Mouse (Mus musculus) neural tube, embryonic 10.5 days (tissue): Measurements from ENCODE around the gene Esrrg.

Experiments
- DNase-seq: peaks from one replicate; pipeline ENCODE4 v3.0.0-alpha.2; 2017; ENCODE audit warnings: low spot score; ENCODE audit errors: extremely low spot score

Gene Esrrg

DNA sequence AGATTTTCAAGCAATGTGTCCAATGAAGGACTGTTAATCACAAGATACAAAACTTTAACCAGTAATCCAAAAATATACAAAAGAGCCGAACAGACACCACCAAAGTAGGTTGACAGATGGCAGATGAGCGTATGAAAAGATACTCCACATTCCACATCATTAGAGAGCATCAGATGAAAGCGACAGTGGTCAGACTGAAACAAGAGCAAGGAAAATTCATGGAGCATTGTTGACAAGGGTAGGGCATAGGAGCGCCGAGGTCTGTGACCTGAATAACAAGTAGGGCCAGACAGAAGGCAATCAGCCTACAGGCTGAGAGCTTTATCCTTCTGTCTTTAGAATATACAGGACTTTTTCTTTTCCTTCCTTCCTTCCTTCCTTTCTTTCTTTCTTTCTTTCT lies 157.0 kb downstream of the Esrrg start:
- DNase-seq, result no peak

DNA sequence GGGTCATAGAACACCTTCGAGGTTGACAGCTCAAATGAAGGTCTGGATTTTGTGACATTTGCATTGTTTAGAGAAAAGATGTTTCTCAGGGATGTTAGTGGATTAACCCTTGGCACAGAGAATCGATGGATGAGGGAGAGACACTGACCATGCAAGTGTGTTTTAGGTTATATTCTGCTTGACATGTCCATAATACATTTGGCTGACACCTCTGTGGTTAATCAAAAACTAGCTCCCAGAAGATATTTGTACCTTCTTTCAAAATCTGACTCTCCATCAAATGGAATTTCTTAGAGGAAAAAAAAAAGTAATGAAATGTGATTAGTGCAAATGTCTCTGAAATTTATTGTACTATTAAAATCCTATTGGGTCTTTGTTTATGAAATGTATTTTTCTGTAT lies 158.8 kb downstream of the Esrrg start:
- no peak for DNase-seq

DNA sequence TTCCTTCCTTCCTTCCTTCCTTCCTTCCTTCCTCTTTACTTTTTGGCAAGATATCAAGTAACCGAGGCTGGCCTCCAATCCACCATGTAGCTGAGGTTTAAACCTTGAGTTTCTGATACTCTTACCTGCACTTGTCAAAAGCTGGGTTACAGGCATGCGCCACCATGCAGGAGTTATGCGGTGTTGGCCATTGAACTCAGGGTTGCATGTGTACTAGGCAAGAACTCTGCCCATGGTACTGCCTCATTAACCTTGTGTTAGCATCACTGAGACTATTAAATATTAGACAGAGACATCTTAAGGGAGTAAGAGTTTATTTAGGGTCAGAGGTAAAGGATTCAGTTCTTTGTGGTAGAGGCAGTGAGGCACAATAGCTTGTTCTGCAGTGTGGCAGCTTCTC lies 161.6 kb downstream of the Esrrg start:
- DNase-seq, result no peak

DNA sequence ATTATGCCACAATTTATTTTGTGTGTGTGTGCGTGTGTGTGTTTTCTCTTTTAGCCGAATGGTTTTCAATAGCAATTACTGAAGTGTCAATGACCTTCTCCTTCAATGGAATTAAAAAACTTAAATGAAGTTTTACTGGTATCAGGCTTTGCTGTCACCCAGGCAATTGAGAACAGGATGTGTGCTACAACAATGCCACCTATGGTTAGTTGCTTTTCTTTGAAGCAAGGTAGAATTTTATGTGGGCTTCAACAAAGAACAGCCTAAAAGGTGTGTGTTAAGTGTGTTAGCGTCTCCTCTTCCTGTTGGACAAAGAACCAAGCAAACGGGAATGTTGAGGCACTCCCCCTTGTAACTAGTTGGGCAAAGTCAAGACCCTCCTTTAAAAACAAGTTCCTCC lies 162.5 kb downstream of the Esrrg start:
- no peak for DNase-seq

DNA sequence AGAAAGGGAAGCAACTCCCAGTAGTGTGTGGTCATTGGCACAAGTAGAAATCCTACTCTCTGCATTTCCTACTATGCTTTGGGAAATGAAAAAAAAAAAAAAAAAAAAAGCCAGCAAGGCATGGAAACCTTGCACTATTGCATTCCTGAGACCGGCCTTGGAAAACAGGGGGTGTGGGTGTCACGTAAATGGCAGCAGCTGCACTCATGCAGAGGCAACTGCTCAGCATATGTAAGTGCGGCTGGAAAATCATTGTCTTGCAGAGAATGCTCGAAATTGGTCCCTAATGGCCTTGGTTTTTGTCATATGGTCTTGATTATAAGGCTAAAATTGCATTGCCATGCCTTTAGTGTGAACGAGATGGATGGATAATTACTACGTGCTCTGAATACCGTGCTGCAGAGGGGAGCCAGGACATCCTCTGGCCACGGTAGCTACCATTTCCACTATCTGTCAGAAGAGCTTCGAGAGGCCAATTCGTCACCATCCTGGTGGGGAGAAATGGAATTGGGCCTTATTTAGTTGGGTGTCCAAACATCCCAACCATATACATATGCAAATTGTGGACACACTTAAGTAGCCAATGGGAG lies 171.1 kb downstream of the Esrrg start:
- peak; percentile 15 for DNase-seq

DNA sequence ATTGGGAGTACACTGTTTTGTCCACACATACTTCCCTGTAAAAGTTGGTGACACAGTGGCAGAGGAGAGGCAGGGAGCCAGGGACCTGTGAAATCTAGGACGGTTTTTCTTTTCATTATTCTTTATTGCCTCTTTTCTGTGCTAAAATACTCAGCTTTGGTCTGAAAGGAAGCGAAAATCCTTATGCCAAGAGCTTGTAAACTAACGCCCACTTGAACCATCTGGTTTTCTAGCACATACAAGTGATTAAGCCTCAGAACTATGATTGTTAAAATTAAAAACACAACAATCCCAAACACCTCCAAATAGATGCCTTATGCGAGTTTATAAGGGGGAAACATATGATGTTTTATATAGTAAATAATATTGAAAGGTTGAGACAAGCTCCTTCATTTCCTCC lies 176.6 kb downstream of the Esrrg start:
- DNase-seq, result no peak

DNA sequence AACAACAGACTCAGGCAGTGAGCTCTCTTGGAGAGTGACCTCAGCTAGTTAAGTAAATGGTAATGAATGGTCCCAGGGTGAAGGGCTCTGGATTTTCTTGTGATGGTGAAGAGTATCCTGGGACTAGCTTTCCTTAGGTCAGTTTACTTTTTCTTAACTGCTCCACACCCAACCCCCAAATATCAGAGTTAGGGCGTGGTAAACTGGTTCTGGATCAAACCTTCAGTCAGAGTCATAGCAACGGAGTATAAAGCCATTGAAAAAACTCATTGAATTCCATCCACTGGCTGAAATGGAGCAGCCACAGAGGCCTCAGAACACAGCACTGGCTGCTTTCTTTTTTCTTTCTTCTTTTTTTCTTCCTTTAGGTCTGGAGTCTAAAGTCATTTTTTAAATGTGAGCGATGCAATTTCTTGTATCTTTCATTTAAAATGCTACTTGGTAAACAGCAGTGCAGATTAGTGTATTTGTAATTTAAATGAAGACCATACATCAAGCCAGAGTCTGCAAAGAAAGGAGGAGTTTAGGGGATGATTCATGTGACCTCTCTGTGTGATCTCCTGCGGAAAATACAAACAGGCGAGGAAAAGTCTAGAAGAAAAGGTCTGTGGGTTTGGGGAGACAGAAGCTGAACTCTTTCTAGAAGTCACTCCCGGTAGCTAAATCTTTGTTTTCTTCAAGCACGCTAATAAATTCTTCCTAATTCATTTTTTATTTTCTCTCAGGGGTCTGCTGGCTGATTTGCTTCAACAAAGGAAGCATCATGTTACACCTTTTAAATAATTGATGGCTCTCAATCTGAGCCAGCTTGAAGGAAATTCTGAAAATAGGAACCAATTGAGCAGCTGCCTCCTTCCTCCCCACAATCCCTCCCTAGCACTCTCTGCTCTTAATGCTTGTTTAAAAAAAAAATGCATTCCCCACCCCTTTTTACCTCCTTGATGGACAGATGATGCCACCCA lies 178.7 kb downstream of the Esrrg start:
- DNase-seq, result no peak

DNA sequence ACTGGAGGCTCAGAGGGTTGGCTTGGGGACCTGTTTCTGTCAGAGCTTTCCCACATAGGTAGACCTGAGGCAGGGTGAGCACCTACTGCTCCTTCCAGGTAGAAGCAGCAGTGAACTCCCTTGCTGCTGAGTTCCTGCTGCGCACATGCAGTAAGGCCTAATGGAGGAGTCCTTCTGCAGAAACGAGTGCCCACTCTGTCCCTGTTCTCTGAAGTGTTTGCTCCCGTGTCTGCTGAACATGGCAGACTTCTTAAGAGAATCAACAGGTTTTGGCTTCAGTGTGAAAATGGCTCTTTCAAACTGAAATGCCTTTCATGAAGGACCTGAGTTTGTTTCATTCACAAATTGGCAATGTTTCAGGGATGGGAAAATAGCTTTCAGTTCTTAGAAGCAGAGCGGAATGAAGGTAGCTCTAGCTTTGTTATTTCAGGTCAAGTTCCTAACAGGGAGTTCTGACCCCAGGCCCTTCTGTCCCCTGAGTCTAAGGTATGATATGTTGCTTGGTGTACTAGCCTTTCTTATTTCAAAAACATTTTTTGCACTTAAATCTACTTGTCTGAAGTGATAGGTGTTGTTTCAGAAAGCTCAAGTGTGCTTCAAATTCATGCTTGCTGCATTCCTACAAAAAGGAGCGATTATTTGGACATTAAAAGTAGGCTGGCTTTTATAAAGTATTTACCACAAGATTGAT lies 185.8 kb downstream of the Esrrg start:
- no peak for DNase-seq

DNA sequence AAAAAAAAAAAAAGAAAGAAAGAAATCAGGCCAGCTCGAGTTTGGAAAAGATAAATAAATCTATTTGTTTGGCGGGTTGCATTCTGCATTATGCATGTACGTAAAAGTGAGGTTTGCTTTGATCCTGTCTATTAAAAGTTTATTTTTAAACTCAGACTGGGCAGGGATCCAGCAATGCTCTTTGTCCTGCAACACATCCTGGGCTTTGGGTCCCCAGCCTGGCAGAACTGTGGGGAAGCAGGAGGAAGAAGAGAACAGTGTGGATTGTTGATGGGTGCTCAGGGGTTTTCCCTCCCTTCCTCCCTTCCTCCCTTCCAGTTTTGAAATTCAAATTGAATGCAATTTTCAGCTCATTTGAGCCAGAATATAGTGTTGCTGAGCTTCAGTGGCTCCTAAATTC lies 187.0 kb downstream of the Esrrg start:
- no peak for DNase-seq

DNA sequence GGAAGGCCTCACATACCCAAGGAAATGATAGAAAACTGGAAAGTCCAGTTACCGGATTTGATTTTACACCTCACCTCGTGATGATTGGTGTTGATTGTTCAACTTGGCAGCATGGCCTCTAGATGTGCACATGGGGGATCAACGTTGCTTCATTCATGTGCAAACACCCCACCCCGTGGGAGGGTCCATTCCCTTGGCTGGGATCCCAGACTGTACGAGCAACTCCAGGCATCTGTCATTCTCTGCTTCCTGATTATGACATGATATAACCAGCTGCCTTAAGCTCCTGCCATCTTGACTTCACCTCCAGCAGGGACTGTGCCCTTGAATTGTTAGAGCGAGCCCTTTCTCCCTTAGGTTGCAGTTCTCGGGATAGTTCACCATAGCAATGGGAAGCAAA lies 190.7 kb downstream of the Esrrg start:
- no peak for DNase-seq

DNA sequence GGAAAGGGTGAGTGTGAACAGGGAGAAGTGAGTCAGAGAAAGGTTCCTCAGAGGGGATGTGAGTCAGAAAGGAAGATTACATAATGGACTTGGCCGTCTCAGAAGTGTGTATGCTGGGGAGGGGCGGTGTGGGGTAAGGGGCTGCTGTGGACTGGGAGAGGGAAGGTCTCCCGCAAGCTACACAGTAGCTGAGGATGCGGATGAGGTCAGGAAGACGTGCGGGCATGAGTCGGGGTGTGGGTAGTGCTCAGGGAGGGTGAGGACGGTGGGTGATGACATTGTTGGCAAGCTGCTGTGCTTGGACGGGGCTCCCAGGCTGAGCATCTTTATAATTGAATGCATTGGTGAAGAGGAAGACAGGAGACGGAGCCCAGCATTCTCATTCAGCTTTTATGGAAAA lies 192.2 kb downstream of the Esrrg start:
- DNase-seq, result no peak

DNA sequence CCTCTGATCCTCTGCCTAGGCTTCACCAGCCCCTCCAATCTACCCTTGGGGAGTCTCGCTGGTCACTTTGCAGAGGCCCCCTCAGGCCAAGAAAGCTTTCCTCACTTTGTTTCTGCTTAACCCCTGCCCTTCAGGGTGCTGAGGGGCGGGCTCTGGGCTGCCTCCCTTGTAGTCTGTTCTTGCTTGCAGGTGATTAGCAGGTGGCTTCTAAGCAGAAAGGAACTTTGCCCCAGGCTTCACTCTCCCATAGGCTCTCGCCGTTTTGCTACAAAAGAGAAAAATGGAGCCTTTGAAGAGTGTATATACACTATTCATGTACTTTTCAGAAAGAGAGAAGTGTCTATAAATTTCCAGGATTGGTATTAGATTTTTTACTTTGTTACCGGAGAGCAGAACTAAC lies 195.0 kb downstream of the Esrrg start:
- no peak for DNase-seq

DNA sequence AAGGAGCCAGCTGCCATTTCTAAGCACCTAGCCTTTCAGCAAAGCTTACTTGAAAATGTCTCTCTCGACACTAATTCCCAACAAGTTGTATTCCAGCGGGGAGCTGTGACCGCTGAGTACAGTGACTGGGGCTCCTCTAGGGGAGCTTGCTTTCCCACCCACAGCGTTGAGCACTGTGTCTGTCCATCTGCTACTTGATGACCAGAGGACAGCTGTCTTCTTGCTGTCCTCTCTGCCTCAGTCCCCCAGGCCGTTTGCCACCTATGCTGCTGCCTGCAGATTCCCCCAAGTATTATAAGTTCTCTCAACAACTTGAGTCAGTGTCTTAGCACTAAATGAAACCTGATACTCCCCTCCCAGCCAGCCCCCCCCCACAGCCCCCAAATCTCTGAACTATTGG lies 195.4 kb downstream of the Esrrg start:
- DNase-seq, result peak; percentile 32

DNA sequence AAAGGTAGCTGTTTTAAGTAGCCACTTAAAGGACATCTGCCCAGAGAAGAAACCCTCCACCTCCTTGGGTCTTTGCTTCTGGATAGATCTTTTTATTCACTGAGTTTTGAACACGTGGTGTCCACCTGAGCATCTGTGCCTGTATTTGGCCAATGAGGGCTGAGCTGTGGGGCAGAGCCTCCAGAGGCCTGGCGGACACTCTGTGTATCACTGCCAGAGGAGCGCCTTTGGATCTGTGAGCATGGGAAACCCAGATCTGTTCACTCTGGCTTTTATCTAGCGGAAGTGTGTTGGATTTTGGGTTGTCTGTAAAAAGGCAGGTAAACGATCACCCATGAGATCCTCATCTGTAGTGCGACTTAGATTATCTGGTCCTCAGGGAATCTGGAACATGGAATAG lies 196.4 kb downstream of the Esrrg start:
- DNase-seq, result no peak

DNA sequence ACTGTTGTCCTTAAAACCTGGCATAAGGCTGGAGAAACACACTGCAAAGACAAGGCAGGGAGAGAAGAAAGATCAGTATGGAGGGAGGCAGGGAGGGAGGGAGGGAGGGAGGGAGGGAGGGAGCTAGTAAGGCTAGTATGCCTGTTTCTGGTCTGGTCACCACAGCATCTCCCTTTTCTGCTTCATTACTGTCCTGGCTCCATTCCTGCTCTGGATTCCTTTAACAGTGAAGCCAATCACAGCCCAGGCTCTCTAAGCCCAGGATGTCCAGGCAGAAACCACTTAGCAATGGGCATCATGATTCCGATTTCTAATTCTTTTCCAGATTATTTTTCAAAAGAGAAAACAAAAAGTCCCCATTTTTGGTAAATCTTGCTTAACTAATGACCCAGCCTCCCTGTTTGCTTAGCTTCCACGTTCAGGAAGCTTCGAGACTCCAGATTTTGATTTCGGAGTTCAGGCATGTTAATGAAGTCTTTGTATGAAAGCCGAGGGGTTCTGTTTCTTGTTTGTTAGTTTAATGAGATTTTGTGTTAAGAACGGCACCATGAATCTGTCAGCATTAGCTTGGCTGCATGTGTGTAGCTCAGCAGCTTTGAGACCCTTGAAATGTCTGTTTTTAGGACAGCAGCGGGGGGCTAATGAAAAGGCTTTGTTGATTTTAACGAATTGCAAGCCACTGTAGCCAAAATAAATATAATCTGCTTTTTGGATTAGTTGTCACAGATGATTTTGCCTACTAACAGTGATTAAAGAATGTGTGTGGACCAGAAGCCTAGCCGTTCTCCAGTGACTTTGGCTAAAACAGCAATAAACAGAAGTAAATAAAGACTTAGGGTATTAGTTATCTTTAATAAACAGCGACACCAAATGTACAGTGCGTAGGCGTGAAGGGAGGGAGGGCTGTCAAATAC lies 199.1 kb downstream of the Esrrg start:
- no peak for DNase-seq

DNA sequence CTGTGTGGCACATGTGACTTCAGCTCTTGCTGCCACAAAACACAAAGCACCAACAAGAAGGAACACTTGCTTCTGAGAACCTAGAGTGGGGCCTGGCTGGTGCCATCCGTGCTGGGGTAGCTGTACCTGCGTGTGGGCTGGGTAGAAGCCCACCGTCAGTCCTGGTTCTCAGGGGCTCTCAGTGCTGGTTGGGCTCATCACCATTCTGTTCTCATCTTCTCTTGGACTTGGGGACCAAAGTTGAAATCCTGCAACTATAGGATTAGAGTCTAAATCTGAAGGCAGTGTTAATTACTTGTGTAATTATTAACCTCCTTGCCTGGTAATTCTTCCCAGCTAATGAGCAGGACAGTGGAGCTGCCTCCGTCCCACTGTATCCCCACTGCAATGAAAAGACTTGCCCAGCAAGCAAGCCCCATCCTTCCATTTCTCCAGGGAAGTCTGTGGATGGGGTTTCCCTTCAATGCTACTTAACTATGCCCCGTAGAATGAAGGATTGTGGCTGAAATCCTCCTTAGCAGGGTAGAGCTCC lies 199.9 kb downstream of the Esrrg start:
- DNase-seq, result no peak

DNA sequence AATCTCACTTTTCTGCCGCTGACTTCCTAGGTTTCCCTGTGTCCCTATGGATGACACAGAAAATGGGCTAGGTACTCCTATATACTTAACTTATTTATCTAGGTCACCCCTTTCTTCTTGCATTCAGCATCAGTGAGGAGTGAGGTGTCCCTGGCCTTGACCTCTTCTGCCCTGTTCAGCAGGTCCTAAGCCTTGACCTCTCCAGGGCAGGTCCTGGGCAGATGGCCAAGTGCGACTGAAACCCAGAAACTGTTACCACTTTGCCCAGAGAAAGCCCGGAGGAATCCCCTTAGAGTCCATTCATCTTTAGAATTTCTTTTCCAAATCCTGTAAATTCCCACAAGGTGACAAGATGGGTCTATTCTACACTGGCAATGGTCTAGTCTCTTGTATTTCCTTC lies 201.0 kb downstream of the Esrrg start:
- no peak for DNase-seq

DNA sequence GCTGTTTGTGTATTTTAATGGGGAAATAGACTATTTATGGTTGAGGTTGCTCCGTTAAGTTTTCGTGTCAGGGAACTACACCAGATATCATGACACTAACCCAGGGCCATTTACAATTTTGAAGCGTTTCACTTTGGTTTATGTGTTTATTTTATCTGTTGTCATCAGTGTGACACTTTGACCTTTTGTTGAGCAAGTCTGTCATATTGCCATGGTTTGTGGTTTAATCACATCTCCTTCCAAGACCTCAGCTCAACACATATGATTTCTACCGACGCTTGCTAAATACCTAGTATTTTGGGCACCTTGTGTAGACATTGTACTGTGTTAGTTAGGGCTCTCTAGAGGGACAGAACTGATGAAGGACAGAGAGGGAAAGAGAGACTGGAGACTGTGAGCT lies 210.8 kb downstream of the Esrrg start:
- no peak for DNase-seq

DNA sequence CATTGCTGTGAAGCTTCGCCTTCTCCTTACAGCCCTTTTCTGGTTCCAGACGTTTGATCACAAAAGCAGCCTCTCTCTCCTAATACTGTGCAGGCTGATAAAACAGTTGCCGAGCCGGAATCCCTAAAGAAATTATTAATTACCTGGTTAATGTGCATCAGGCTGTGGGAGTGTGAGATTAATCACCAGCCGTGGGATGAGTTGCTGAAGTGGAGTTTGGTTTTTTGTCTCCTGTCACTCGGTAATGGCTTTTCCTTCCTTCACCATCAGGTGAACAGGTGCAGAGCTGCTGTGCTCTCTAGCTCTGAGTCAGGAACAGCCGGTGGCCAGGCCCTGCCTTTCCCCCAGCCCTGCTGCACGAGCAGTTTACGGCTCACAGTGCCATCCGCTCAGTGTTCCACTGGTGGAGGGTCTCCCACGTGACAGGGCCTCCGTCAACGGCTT lies 212.8 kb downstream of the Esrrg start:
- no peak for DNase-seq

DNA sequence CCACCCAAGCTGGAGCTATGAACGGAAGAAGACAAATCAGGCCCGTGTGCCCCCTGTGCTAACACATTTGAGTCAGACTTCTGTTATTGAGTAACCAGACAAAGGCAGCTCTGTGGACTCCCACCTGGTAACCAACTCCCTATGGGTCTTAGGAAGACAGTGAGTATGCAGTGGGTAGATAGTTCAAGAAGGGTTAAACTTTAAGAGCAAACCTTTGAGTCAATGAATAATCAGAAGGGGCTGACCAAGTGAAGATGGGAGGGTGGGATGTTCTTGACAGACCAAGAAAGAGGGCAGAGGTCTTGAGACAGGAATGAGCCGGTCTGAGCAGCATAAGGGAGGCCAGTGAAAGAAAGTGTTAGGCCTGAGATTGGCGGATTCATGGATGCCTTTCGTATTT lies 214.8 kb downstream of the Esrrg start:
- no peak for DNase-seq
